Mouse (Mus musculus): ENCODE measurements around the gene Trim63.
"Not testable (repeated sequence)": the region's sequence is repeated elsewhere in the genome, so short reads cannot be mapped to it uniquely, and the experiment has no call there.

DNA sequence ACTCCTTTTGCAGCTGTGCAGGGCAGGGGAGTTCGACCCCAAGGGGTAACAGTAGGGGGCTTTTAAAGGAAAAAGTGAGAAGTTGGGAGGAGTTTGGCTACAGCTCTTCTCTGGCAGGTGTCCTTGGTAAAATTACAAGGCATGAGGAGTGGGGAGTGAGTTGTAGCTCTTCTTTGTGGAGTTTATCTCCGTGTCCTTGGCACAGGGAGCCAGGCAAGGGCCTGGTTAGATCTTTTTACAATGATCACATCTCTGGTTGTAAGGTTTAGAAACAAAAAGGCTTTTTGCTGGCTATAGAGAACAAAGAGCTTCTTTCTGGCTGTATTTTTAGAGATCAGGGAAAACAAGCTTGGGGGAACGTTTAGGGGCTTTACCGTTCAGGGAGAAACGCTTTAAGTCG lies 26.3 kb downstream of the Trim63 start:
- not testable (repeated sequence) for TF ChIP-seq POLR2AphosphoS2 (IDR thresholded peaks at IDR 0.05; ENCODE audit: insufficient read length, low read depth); POLR2A (IDR thresholded peaks at IDR 0.05; ENCODE audit: insufficient read length, low read depth); MAX (IDR thresholded peaks at IDR 0.05; ENCODE audit: low read depth); MYOD1 (IDR thresholded peaks at IDR 0.05; ENCODE audit: control insufficient read depth in 1 of 3, insufficient read length in 2 of 3, low read depth in 2 of 3); E2F4 (IDR thresholded peaks at IDR 0.05; ENCODE audit: insufficient read depth); USF1 (IDR thresholded peaks at IDR 0.05; ENCODE audit: low read depth)
